Comparison of ENCODE assay signal across 17 mouse cellular contexts in genomic region chr13:58946589-58946988, GRCm38 (mm10).
DNase-seq lines count a peak whose midpoint lies in the region; ATAC-seq and TF ChIP-seq lines count a peak whose summit lies in the region.
"Had no signal": no experiment of that assay in that cellular context is flagged by ENCODE, and none has a peak within 500 bp of the region (broad histone marks: within the 10 kb centered on the region; RNA-seq: fewer than 3 reads in every experiment).

No protein-coding gene starts in this region.

- DNase-seq in left cerebral cortex, adult 2 months (ENCODE audit: extremely low spot score in 1 of 2, low spot score in 2 of 2) = no peak
- DNase-seq in left cerebral cortex, postnatal 36 days (ENCODE audit: low spot score in 2 of 2) = no peak
- no peak for DNase-seq in neural tube, embryonic 10.5 days (ENCODE audit: extremely low spot score, low spot score)
- no peak for DNase-seq in heart, postnatal 4 days
- DNase-seq: adrenal gland, adult 2 months; adrenal gland, postnatal 25 days; cerebellum, adult 18-20 months; heart, adult 2 months; heart, postnatal 14 days had no signal

- peaks cover 26% of the 10 kb centered on the region for H3K4me1 ChIP-seq in hindbrain, embryonic 13.5 days (replicated peaks)
- H3K4me1 ChIP-seq in hindbrain, embryonic 12.5 days = peaks cover 10% of the 10 kb centered on the region
- H3K4me1 ChIP-seq in neural tube, embryonic 13.5 days (replicated peaks) = peaks cover 29% of the 10 kb centered on the region
- H3K4me1 ChIP-seq in neural tube, embryonic 15.5 days = peaks cover 25% of the 10 kb centered on the region
- H3K4me1 ChIP-seq: heart, embryonic 15.5 days; intestine, embryonic 15.5 days had no signal

- peak overlapping the region; percentile 44; the same call in 1 of the 2 replicates for H3K27ac ChIP-seq in hindbrain, embryonic 13.5 days
- no peak overlapping the region for H3K27ac ChIP-seq in hindbrain, embryonic 12.5 days
- H3K27ac ChIP-seq in left cerebral cortex, adult 2 months = peak overlapping the region; percentile 5; the same call in 1 of the 2 replicates
- H3K27ac ChIP-seq in neural tube, embryonic 13.5 days (replicated peaks) = 0 out of 2 replicates have a peak overlapping the region, but pooled peaks have one; percentile 34
- peak overlapping the region; percentile 46; the same call in 1 of the 2 replicates for H3K27ac ChIP-seq in neural tube, embryonic 15.5 days (replicated peaks)
- H3K27ac ChIP-seq: embryonic facial prominence, embryonic 10.5 days; heart, adult 2 months; heart, embryonic 15.5 days; intestine, embryonic 15.5 days had no signal

- no peak for TF ChIP-seq CTCF in left cerebral cortex, adult 2 months (IDR thresholded peaks at IDR 0.05)

- no peaks in the 10 kb centered on the region for H3K27me3 ChIP-seq in hindbrain, embryonic 13.5 days
- H3K27me3 ChIP-seq in hindbrain, embryonic 12.5 days = no peaks in the 10 kb centered on the region
- no peaks in the 10 kb centered on the region for H3K27me3 ChIP-seq in neural tube, embryonic 13.5 days
- H3K27me3 ChIP-seq in neural tube, embryonic 15.5 days (replicated peaks) = no peaks in the 10 kb centered on the region
- H3K27me3 ChIP-seq: heart, embryonic 15.5 days; intestine, embryonic 15.5 days had no signal

- no peak overlapping the region for H3K4me2 ChIP-seq in hindbrain, embryonic 13.5 days
- no peak overlapping the region for H3K4me2 ChIP-seq in hindbrain, embryonic 12.5 days (replicated peaks)
- no peak overlapping the region for H3K4me2 ChIP-seq in neural tube, embryonic 13.5 days
- H3K4me2 ChIP-seq in neural tube, embryonic 15.5 days = no peak overlapping the region
- H3K4me2 ChIP-seq: heart, embryonic 11.5 days; heart, embryonic 15.5 days; intestine, embryonic 15.5 days had no signal

- H3K36me3 ChIP-seq in hindbrain, embryonic 13.5 days = no peaks in the 10 kb centered on the region
- no peaks in the 10 kb centered on the region for H3K36me3 ChIP-seq in hindbrain, embryonic 12.5 days
- H3K36me3 ChIP-seq in neural tube, embryonic 13.5 days = no peaks in the 10 kb centered on the region
- H3K36me3 ChIP-seq in neural tube, embryonic 15.5 days = no peaks in the 10 kb centered on the region
- H3K36me3 ChIP-seq: embryonic facial prominence, embryonic 10.5 days; heart, embryonic 15.5 days; intestine, embryonic 15.5 days had no signal

- H3K9ac ChIP-seq in hindbrain, embryonic 13.5 days = no peak overlapping the region
- H3K9ac ChIP-seq in hindbrain, embryonic 12.5 days = no peak overlapping the region
- H3K9ac ChIP-seq in neural tube, embryonic 13.5 days = no peak overlapping the region
- no peak overlapping the region for H3K9ac ChIP-seq in neural tube, embryonic 15.5 days (replicated peaks)
- H3K9ac ChIP-seq: heart, embryonic 15.5 days; intestine, embryonic 15.5 days had no signal

- no peaks in the 10 kb centered on the region for H3K9me3 ChIP-seq in hindbrain, embryonic 13.5 days
- H3K9me3 ChIP-seq in hindbrain, embryonic 12.5 days (replicated peaks) = no peaks in the 10 kb centered on the region
- H3K9me3 ChIP-seq in neural tube, embryonic 13.5 days = no peaks in the 10 kb centered on the region
- H3K9me3 ChIP-seq in neural tube, embryonic 15.5 days (replicated peaks) = no peaks in the 10 kb centered on the region
- H3K9me3 ChIP-seq: embryonic facial prominence, embryonic 10.5 days; heart, embryonic 15.5 days; intestine, embryonic 15.5 days had no signal

- intact Hi-C loops in left cerebral cortex, adult 2 months (cut with DNase I) = no loop called here
- intact Hi-C loops in left cerebral cortex, postnatal 36 days (cut with DNase I) = no loop called here

- ATAC-seq in hindbrain, embryonic 13.5 days (ENCODE audit: low FRiP score) = peak; percentile 50
- no peak for ATAC-seq in hindbrain, embryonic 12.5 days (ENCODE audit: low FRiP score)
- no peak for ATAC-seq in neural tube, embryonic 13.5 days (ENCODE audit: low read depth)
- ATAC-seq in neural tube, embryonic 15.5 days (ENCODE audit: low FRiP score) = peak; percentile 31; the same call in 1 of the 2 replicates
- ATAC-seq: intestine, embryonic 15.5 days had no signal

- no peak overlapping the region for H3K4me3 ChIP-seq in hindbrain, embryonic 13.5 days
- no peak overlapping the region for H3K4me3 ChIP-seq in hindbrain, embryonic 12.5 days
- no peak overlapping the region for H3K4me3 ChIP-seq in left cerebral cortex, adult 2 months
- H3K4me3 ChIP-seq in neural tube, embryonic 13.5 days = no peak overlapping the region
- no peak overlapping the region for H3K4me3 ChIP-seq in neural tube, embryonic 15.5 days (replicated peaks)
- H3K4me3 ChIP-seq: embryonic facial prominence, embryonic 10.5 days; heart, adult 2 months; heart, embryonic 15.5 days; intestine, embryonic 15.5 days had no signal

- WGBS in hindbrain, embryonic 13.5 days = 52% methylated on average over 6 of the region's 6 CpGs
- WGBS in hindbrain, embryonic 12.5 days = 77% methylated on average over 6 of the region's 6 CpGs
- 52% methylated on average over 6 of the region's 6 CpGs for WGBS in neural tube, embryonic 13.5 days
- WGBS in neural tube, embryonic 15.5 days = 47% methylated on average over 6 of the region's 6 CpGs

Comparison
In these comparisons a context has a peak if more than half of its experiments do, and no peak if none do; other contexts are left out.
1. ATAC-seq: peak in hindbrain, embryonic 13.5 days (single experiment) and neural tube, embryonic 15.5 days (single experiment); none in hindbrain, embryonic 12.5 days (single experiment) and neural tube, embryonic 13.5 days (single experiment).